Mouse (Mus musculus) stomach, postnatal 0 days (tissue): ENCODE data around the gene Cnksr3. TPM values are rescaled to one million over a fixed set of nuclear protein-coding genes. Genes with fewer than 3 reads are reported as not detected.
A peak's percentile ranks its signal among the peaks of the same experiment; 100 is the strongest.

Experiments
- ATAC-seq: fragments of 200-750 bp; cut with Nextera tagmentation; 2 replicates; pipeline ENCODE4 v1.8.0; 2017; ENCODE audit not compliant: low FRiP score, low TSS enrichment
- DNase-seq: peaks from one replicate; pipeline ENCODE4 v3.0.0-alpha.2; 2016; ENCODE audit warnings: low spot score
- H3K27ac ChIP-seq: fragments of 300-500 bp; sonication (generic); replicated peaks from 2 replicates; pipeline ENCODE4 v1.5.1; 2014; ENCODE audit warnings: mild to moderate bottlenecking, control low read depth
- H3K27me3 ChIP-seq: fragments of 300-500 bp; sonication (generic); 2 replicates; pipeline ENCODE4 v1.6.1; 2014; ENCODE audit warnings: low read length; ENCODE audit not compliant: control insufficient read depth, insufficient read depth
- H3K36me3 ChIP-seq: fragments of 300-500 bp; sonication (generic); 2 replicates; pipeline ENCODE4 v1.6.1; 2014; ENCODE audit warnings: low read length, mixed read lengths; ENCODE audit not compliant: control insufficient read depth, insufficient read depth
- H3K4me1 ChIP-seq: fragments of 300-500 bp; sonication (generic); replicated peaks from 2 replicates; pipeline ENCODE4 v1.6.1; 2014; ENCODE audit warnings: antibody characterized with exemption; ENCODE audit not compliant: control insufficient read depth, insufficient read depth
- H3K4me2 ChIP-seq: fragments of 300-500 bp; sonication (generic); replicated peaks from 2 replicates; pipeline ENCODE4 v1.6.1; 2014; ENCODE audit warnings: low read depth, mild to moderate bottlenecking, control low read depth, moderate library complexity
- H3K4me3 ChIP-seq: fragments of 300-500 bp; sonication (generic); 2 replicates; pipeline ENCODE4 v1.5.1; 2014; ENCODE audit warnings: low read depth, low read length, control low read depth
- H3K9ac ChIP-seq: fragments of 300-500 bp; sonication (generic); 2 replicates; pipeline ENCODE4 v1.6.1; 2014; ENCODE audit warnings: mild to moderate bottlenecking, low read length, control low read depth, mixed read lengths
- H3K9me3 ChIP-seq: fragments of 300-500 bp; sonication (generic); 2 replicates; pipeline ENCODE4 v1.6.1; 2016; ENCODE audit warnings: low read length; ENCODE audit not compliant: control insufficient read depth
- CTCF ChIP-seq: IDR thresholded peaks from 2 replicates; pipeline ENCODE4 v1.5.1; 2016; ENCODE audit warnings: antibody characterized with exemption, low read depth, mild to moderate bottlenecking, moderate library complexity
- EP300 ChIP-seq: optimal IDR thresholded peaks from 2 replicates; pipeline ENCODE3; 2016; ENCODE audit warnings: antibody characterized with exemption
- WGBS: fragments of 180-500 bp; shearing (Covaris S2); extraction: QIAGEN DNeasy Blood & Tissue Kit; methylation state at CpG from one replicate; pipeline ENCODE4 v1.1.7; 2014; 5-methylcytosine and 5-hydroxymethylcytosine counted together
- polyA plus RNA-seq: library from polyadenylated mRNA; unstranded; fragments of >200 nt; fragmentation: Nextera tagmentation; extraction: Ambion mirVana; gene quantifications from 2 replicates; pipeline ENCODE4 v1.2.1, GENCODE M21; 2015

Gene Cnksr3
- polyA plus RNA-seq, 1 experiment from 2014 or later = 7.0 TPM

- no peaks in the 10 kb centered on the region for H3K9me3 ChIP-seq
- H3K27me3 ChIP-seq = no peaks in the 10 kb centered on the region
- H3K4me2 ChIP-seq = no peak overlapping the region
- no peak for DNase-seq
- ATAC-seq = no peak
- H3K4me1 ChIP-seq = no peaks in the 10 kb centered on the region
- H3K27ac ChIP-seq = no peak overlapping the region
- H3K9ac ChIP-seq = no peak overlapping the region
- H3K4me3 ChIP-seq = no peak overlapping the region
- TF ChIP-seq CTCF (no peak), EP300 (no peak)
- H3K36me3 ChIP-seq = no peaks in the 10 kb centered on the region
- WGBS = 71% methylated on average over 3 of the region's 3 CpGs
Measured at GRCm38 (mm10) chr10:7217551-7218127, 5.6 kb upstream of the Cnksr3 start.

- no peak for TF ChIP-seq EP300
- TF ChIP-seq CTCF = no peak
- no peaks in the 10 kb centered on the region for H3K27me3 ChIP-seq
- no peak overlapping the region for H3K4me3 ChIP-seq
- H3K27ac ChIP-seq = no peak overlapping the region
- H3K4me1 ChIP-seq = no peaks in the 10 kb centered on the region
- no peaks in the 10 kb centered on the region for H3K36me3 ChIP-seq
- no peaks in the 10 kb centered on the region for H3K9me3 ChIP-seq
- no peak overlapping the region for H3K4me2 ChIP-seq
- no peak overlapping the region for H3K9ac ChIP-seq
- no peak for ATAC-seq
- WGBS = 77% methylated on average over 4 of the region's 4 CpGs
- no peak for DNase-seq
Measured at GRCm38 (mm10) chr10:7214718-7215117, 2.7 kb upstream of the Cnksr3 start.

GRCm38 (mm10) chr10:7213066-7213630, 1.1 kb upstream of the Cnksr3 start:
- 21% methylated on average over 10 of the region's 10 CpGs for whole genome bisulfite sequencing

GRCm38 (mm10) chr10:7212537-7212936, 500 bp upstream of the Cnksr3 start:
- no peak for TF ChIP-seq EP300
- no peak for TF ChIP-seq CTCF

More at GRCm38 (mm10) chr10:7213066-7213630, 1.1 kb upstream of the Cnksr3 start:
- Histone ChIP-seq H3K4me2 (peak overlapping the region; percentile 91), H3K36me3 (no peaks in the 10 kb centered on the region), H3K27me3 (no peaks in the 10 kb centered on the region), H3K9ac (peak overlapping the region; percentile 87), H3K4me1 (no peaks in the 10 kb centered on the region), H3K4me3 (peak overlapping the region; percentile 82), H3K27ac (peak overlapping the region; percentile 96), H3K9me3 (no peaks in the 10 kb centered on the region)
- no peak for TF ChIP-seq EP300
- no peak for TF ChIP-seq CTCF
- ATAC-seq (peak; percentile 2; the same call in 1 of the 2 replicates), DNase-seq (no peak)

GRCm38 (mm10) chr10:7210991-7211695, 894 bp downstream of the Cnksr3 start:
- H3K4me1 ChIP-seq = no peaks in the 10 kb centered on the region
- peak overlapping the region; percentile 87 for H3K9ac ChIP-seq
- peak overlapping the region; percentile 82 for H3K4me3 ChIP-seq
- TF ChIP-seq EP300 = no peak
- TF ChIP-seq CTCF = peak; percentile 76
- H3K36me3 ChIP-seq = no peaks in the 10 kb centered on the region
- H3K27me3 ChIP-seq = no peaks in the 10 kb centered on the region
- DNase-seq = peak; percentile 85
- peak overlapping the region; percentile 91 for H3K4me2 ChIP-seq
- ATAC-seq = peak; percentile 80
- H3K9me3 ChIP-seq = no peaks in the 10 kb centered on the region
- WGBS = 0% methylated on average over 41 of the region's 41 CpGs
- peak overlapping the region; percentile 96 for H3K27ac ChIP-seq

More at GRCm38 (mm10) chr10:7212537-7212936, 500 bp upstream of the Cnksr3 start:
- DNase-seq (no peak), ATAC-seq (peak; percentile 68)
- Histone ChIP-seq H3K4me1 (no peaks in the 10 kb centered on the region), H3K9me3 (no peaks in the 10 kb centered on the region), H3K4me2 (peak overlapping the region; percentile 91), H3K27ac (peak overlapping the region; percentile 96), H3K4me3 (peak overlapping the region; percentile 82), H3K36me3 (no peaks in the 10 kb centered on the region), H3K27me3 (no peaks in the 10 kb centered on the region), H3K9ac (peak overlapping the region; percentile 87)
- 2% methylated on average over 10 of the region's 10 CpGs for WGBS
